Mouse (Mus musculus): Measurements from ENCODE around the gene Pclo.
"Not testable (repeated sequence)": the region's sequence is repeated elsewhere in the genome, so short reads cannot be mapped to it uniquely, and the experiment has no call there.

Pclo gene

GRCm38 (mm10) chr5:14514631-14515523 lies at the start of gene Pclo:
TSS of gene Pclo (plus strand) at chr5:14514918.
- in situ Hi-C loops (cut with MboI, MseI), result no loop called here

GRCm38 (mm10) chr5:14494431-14494830 lies 20.3 kb upstream of the Pclo start:
- in situ Hi-C loops (cut with MboI, MseI), result not testable (repeated sequence)

GRCm38 (mm10) chr5:14508522-14508921 lies 6.2 kb upstream of the Pclo start:
- in situ Hi-C loops (cut with MboI, MseI), result no loop called here

- in situ Hi-C loops (cut with MboI, MseI), result no loop called here
Measured at GRCm38 (mm10) chr5:14509621-14510020, 5.1 kb upstream of the Pclo start.

GRCm38 (mm10) chr5:14518131-14518832 lies 3.6 kb downstream of the Pclo start:
- in situ Hi-C loops (cut with MboI, MseI), result no loop called here

- in situ Hi-C loops (cut with MboI, MseI), result no loop called here
Measured at GRCm38 (mm10) chr5:14522006-14522405, 7.3 kb downstream of the Pclo start.

- in situ Hi-C loops (cut with MboI, MseI), result no loop called here
Measured at GRCm38 (mm10) chr5:14526038-14526437, 11.3 kb downstream of the Pclo start.

- in situ Hi-C loops (cut with MboI, MseI), result no loop called here
Measured at GRCm38 (mm10) chr5:14527796-14528195, 13.1 kb downstream of the Pclo start.

GRCm38 (mm10) chr5:14531906-14532305 lies 17.2 kb downstream of the Pclo start:
- in situ Hi-C loops (cut with MboI, MseI), result no loop called here

GRCm38 (mm10) chr5:14539346-14539745 lies 24.6 kb downstream of the Pclo start:
- in situ Hi-C loops (cut with MboI, MseI), result no loop called here

GRCm38 (mm10) chr5:14539961-14540627 lies 25.4 kb downstream of the Pclo start:
- in situ Hi-C loops (cut with MboI, MseI), result no loop called here

GRCm38 (mm10) chr5:14575626-14576025 lies 60.9 kb downstream of the Pclo start:
- in situ Hi-C loops (cut with MboI, MseI), result loop anchor here (25.0 kb wide), 1 partner anchor 838 kb away; no protein-coding TSS in a partner anchor

- in situ Hi-C loops (cut with MboI, MseI), result loop anchor here (25.0 kb wide), 1 partner anchor 854 kb away; no protein-coding TSS in a partner anchor
Measured at GRCm38 (mm10) chr5:14591479-14591878, 76.8 kb downstream of the Pclo start.

GRCm38 (mm10) chr5:14595426-14596013 lies 80.8 kb downstream of the Pclo start:
- in situ Hi-C loops (cut with MboI, MseI), result loop anchor here (25.0 kb wide), 1 partner anchor 858 kb away; no protein-coding TSS in a partner anchor

- in situ Hi-C loops (cut with MboI, MseI), result no loop called here
Measured at GRCm38 (mm10) chr5:14608318-14608717, 93.6 kb downstream of the Pclo start.

- in situ Hi-C loops (cut with MboI, MseI), result no loop called here
Measured at GRCm38 (mm10) chr5:14621146-14621545, 106.4 kb downstream of the Pclo start.

GRCm38 (mm10) chr5:14623360-14623759 lies 108.6 kb downstream of the Pclo start:
- in situ Hi-C loops (cut with MboI, MseI), result no loop called here

- in situ Hi-C loops (cut with MboI, MseI), result no loop called here
Measured at GRCm38 (mm10) chr5:14641260-14641659, 126.5 kb downstream of the Pclo start.

- in situ Hi-C loops (cut with MboI, MseI), result no loop called here
Measured at GRCm38 (mm10) chr5:14645856-14646255, 131.1 kb downstream of the Pclo start.

- in situ Hi-C loops (cut with MboI, MseI), result no loop called here
Measured at GRCm38 (mm10) chr5:14660637-14661036, 145.9 kb downstream of the Pclo start.

GRCm38 (mm10) chr5:14662180-14662579 lies 147.5 kb downstream of the Pclo start:
- in situ Hi-C loops (cut with MboI, MseI), result no loop called here

- in situ Hi-C loops (cut with MboI, MseI), result no loop called here
Measured at GRCm38 (mm10) chr5:14662603-14663002, 147.9 kb downstream of the Pclo start.
